Mouse (Mus musculus): ENCODE measurements around the gene Galnt7. TPM values are rescaled to one million over a fixed set of nuclear protein-coding genes. Genes with fewer than 3 reads are reported as not detected.
"Not testable (repeated sequence)": the region's sequence is repeated elsewhere in the genome, so short reads cannot be mapped to it uniquely, and the experiment has no call there.

Gene Galnt7
- polyA plus RNA-seq, 1 experiment from 2014 or later, result 25.6 TPM

- Histone ChIP-seq H3K4me3 (ENCODE audit: low read length) (no peak overlapping the region), H3K4me2 (replicated peaks; ENCODE audit: low read depth, low read length) (no peak overlapping the region), H3K4me1 (ENCODE audit: control insufficient read depth, insufficient read depth, low read length) (no peaks in the 10 kb centered on the region), H3K27ac (ENCODE audit: low read depth, low read length) (no peak overlapping the region), H3K9ac (ENCODE audit: low read depth, low read length) (no peak overlapping the region), H3K36me3 (ENCODE audit: control insufficient read depth, insufficient read depth, low read length) (peaks cover 18% of the 10 kb centered on the region), H3K27me3 (ENCODE audit: control insufficient read depth, insufficient read depth, low read length) (no peaks in the 10 kb centered on the region), H3K9me3 (ENCODE audit: control insufficient read depth, low read length) (no peaks in the 10 kb centered on the region)
- ATAC-seq (ENCODE audit: low FRiP score, low TSS enrichment), result no peak
- WGBS, result 74% methylated on average over 2 of the region's 2 CpGs
Observed at GRCm38 (mm10) chr8:57532223-57532622, 120.6 kb downstream of the Galnt7 start.

- Histone ChIP-seq H3K4me3 (ENCODE audit: low read length) (no peak overlapping the region; the same call in 1 of the 2 replicates), H3K4me2 (replicated peaks; ENCODE audit: low read depth, low read length) (peak overlapping the region; percentile 21; the same call in 1 of the 2 replicates), H3K27ac (ENCODE audit: low read depth, low read length) (no peak overlapping the region), H3K36me3 (ENCODE audit: control insufficient read depth, insufficient read depth, low read length) (peaks cover 14% of the 10 kb centered on the region), H3K4me1 (ENCODE audit: control insufficient read depth, insufficient read depth, low read length) (no peaks in the 10 kb centered on the region), H3K9ac (ENCODE audit: low read depth, low read length) (peak overlapping the region; percentile 23; the same call in 1 of the 2 replicates), H3K27me3 (ENCODE audit: control insufficient read depth, insufficient read depth, low read length) (no peaks in the 10 kb centered on the region), H3K9me3 (ENCODE audit: control insufficient read depth, low read length) (no peaks in the 10 kb centered on the region)
- WGBS, result 34% methylated on average over 15 of the region's 15 CpGs
- peak; percentile 48 for ATAC-seq (ENCODE audit: low FRiP score, low TSS enrichment)
Observed at GRCm38 (mm10) chr8:57530666-57531349, 122.0 kb downstream of the Galnt7 start.

GRCm38 (mm10) chr8:57530238-57530637 is 122.6 kb downstream of the Galnt7 start:
- Histone ChIP-seq H3K9ac (ENCODE audit: low read depth, low read length) (peak overlapping the region; percentile 23; the same call in 1 of the 2 replicates), H3K27ac (ENCODE audit: low read depth, low read length) (no peak overlapping the region), H3K9me3 (ENCODE audit: control insufficient read depth, low read length) (no peaks in the 10 kb centered on the region), H3K4me2 (replicated peaks; ENCODE audit: low read depth, low read length) (no peak overlapping the region), H3K27me3 (ENCODE audit: control insufficient read depth, insufficient read depth, low read length) (no peaks in the 10 kb centered on the region), H3K4me3 (ENCODE audit: low read length) (no peak overlapping the region), H3K4me1 (ENCODE audit: control insufficient read depth, insufficient read depth, low read length) (no peaks in the 10 kb centered on the region), H3K36me3 (ENCODE audit: control insufficient read depth, insufficient read depth, low read length) (peaks cover 8% of the 10 kb centered on the region; the same call in 1 of the 2 replicates)
- 95% methylated on average over 13 of the region's 13 CpGs for WGBS
- no peak for ATAC-seq (ENCODE audit: low FRiP score, low TSS enrichment)

GRCm38 (mm10) chr8:57528036-57528435 is 124.8 kb downstream of the Galnt7 start:
- ATAC-seq (ENCODE audit: low FRiP score, low TSS enrichment), result no peak
- H3K4me2 ChIP-seq (replicated peaks; ENCODE audit: low read depth, low read length), result no peak overlapping the region
- no peaks in the 10 kb centered on the region; the same call in 1 of the 2 replicates for H3K36me3 ChIP-seq (ENCODE audit: control insufficient read depth, insufficient read depth, low read length)
- H3K4me3 ChIP-seq (ENCODE audit: low read length), result no peak overlapping the region
- H3K9me3 ChIP-seq (ENCODE audit: control insufficient read depth, low read length), result no peaks in the 10 kb centered on the region
- H3K9ac ChIP-seq (ENCODE audit: low read depth, low read length), result no peak overlapping the region
- no peaks in the 10 kb centered on the region for H3K4me1 ChIP-seq (ENCODE audit: control insufficient read depth, insufficient read depth, low read length)
- no peaks in the 10 kb centered on the region for H3K27me3 ChIP-seq (ENCODE audit: control insufficient read depth, insufficient read depth, low read length)
- WGBS, result 96% methylated on average over 1 of the region's 1 CpGs
- H3K27ac ChIP-seq (ENCODE audit: low read depth, low read length), result no peak overlapping the region

GRCm38 (mm10) chr8:57520186-57520786 is 132.5 kb downstream of the Galnt7 start:
- H3K9ac ChIP-seq (ENCODE audit: low read depth, low read length), result no peak overlapping the region
- H3K27ac ChIP-seq (ENCODE audit: low read depth, low read length), result no peak overlapping the region
- H3K4me3 ChIP-seq (ENCODE audit: low read length), result no peak overlapping the region
- ATAC-seq (ENCODE audit: low FRiP score, low TSS enrichment), result no peak
- H3K27me3 ChIP-seq (ENCODE audit: control insufficient read depth, insufficient read depth, low read length), result no peaks in the 10 kb centered on the region
- H3K4me2 ChIP-seq (replicated peaks; ENCODE audit: low read depth, low read length), result no peak overlapping the region
- 73% methylated on average over 12 of the region's 12 CpGs for WGBS
- no peaks in the 10 kb centered on the region for H3K4me1 ChIP-seq (ENCODE audit: control insufficient read depth, insufficient read depth, low read length)
- H3K9me3 ChIP-seq (ENCODE audit: control insufficient read depth, low read length), result no peaks in the 10 kb centered on the region
- H3K36me3 ChIP-seq (ENCODE audit: control insufficient read depth, insufficient read depth, low read length), result peaks cover 23% of the 10 kb centered on the region

GRCm38 (mm10) chr8:57517723-57518122 is 135.1 kb downstream of the Galnt7 start:
- no peak overlapping the region for H3K4me2 ChIP-seq (replicated peaks; ENCODE audit: low read depth, low read length)
- H3K4me3 ChIP-seq (ENCODE audit: low read length), result no peak overlapping the region
- no peaks in the 10 kb centered on the region for H3K4me1 ChIP-seq (ENCODE audit: control insufficient read depth, insufficient read depth, low read length)
- H3K27me3 ChIP-seq (ENCODE audit: control insufficient read depth, insufficient read depth, low read length), result no peaks in the 10 kb centered on the region
- WGBS, result 91% methylated on average over 3 of the region's 3 CpGs
- H3K27ac ChIP-seq (ENCODE audit: low read depth, low read length), result no peak overlapping the region
- H3K9me3 ChIP-seq (ENCODE audit: control insufficient read depth, low read length), result no peaks in the 10 kb centered on the region
- no peak overlapping the region for H3K9ac ChIP-seq (ENCODE audit: low read depth, low read length)
- ATAC-seq (ENCODE audit: low FRiP score, low TSS enrichment), result 0 out of 2 replicates have a peak, but pooled peaks have one; percentile 44
- H3K36me3 ChIP-seq (ENCODE audit: control insufficient read depth, insufficient read depth, low read length), result peaks cover 37% of the 10 kb centered on the region

GRCm38 (mm10) chr8:57516685-57517084 is 136.1 kb downstream of the Galnt7 start:
- not testable (repeated sequence) for H3K9ac ChIP-seq (ENCODE audit: low read depth, low read length); H3K4me3 ChIP-seq (ENCODE audit: low read length); H3K9me3 ChIP-seq (ENCODE audit: control insufficient read depth, low read length); H3K4me2 ChIP-seq (replicated peaks; ENCODE audit: low read depth, low read length); H3K27me3 ChIP-seq (ENCODE audit: control insufficient read depth, insufficient read depth, low read length); H3K27ac ChIP-seq (ENCODE audit: low read depth, low read length); ATAC-seq (ENCODE audit: low FRiP score, low TSS enrichment); H3K4me1 ChIP-seq (ENCODE audit: control insufficient read depth, insufficient read depth, low read length)
- WGBS, result 95% methylated on average over 4 of the region's 5 CpGs
- peaks cover 37% of the 10 kb centered on the region for H3K36me3 ChIP-seq (ENCODE audit: control insufficient read depth, insufficient read depth, low read length)

- WGBS, result 10% methylated on average over 9 of the region's 10 CpGs
- peak overlapping the region; percentile 59 for H3K4me2 ChIP-seq (replicated peaks; ENCODE audit: low read depth, low read length)
- not testable (repeated sequence) for H3K27me3 ChIP-seq (ENCODE audit: control insufficient read depth, insufficient read depth, low read length); H3K27ac ChIP-seq (ENCODE audit: low read depth, low read length); H3K4me1 ChIP-seq (ENCODE audit: control insufficient read depth, insufficient read depth, low read length); H3K9me3 ChIP-seq (ENCODE audit: control insufficient read depth, low read length); ATAC-seq (ENCODE audit: low FRiP score, low TSS enrichment)
- peak overlapping the region; percentile 99 for H3K9ac ChIP-seq (ENCODE audit: low read depth, low read length)
- peak overlapping the region; percentile 93 for H3K4me3 ChIP-seq (ENCODE audit: low read length)
- peaks cover 35% of the 10 kb centered on the region for H3K36me3 ChIP-seq (ENCODE audit: control insufficient read depth, insufficient read depth, low read length)
Observed at GRCm38 (mm10) chr8:57513178-57513661, 139.6 kb downstream of the Galnt7 start.
